Mouse (Mus musculus) neural tube, embryonic 11.5 days (tissue): ENCODE measurements around the gene Arhgef33. TPM values are rescaled to one million over a fixed set of nuclear protein-coding genes. Genes with fewer than 3 reads are reported as not detected.
"Not testable (repeated sequence)": the region's sequence is repeated elsewhere in the genome, so short reads cannot be mapped to it uniquely, and the experiment has no call there.

Experiments
- ATAC-seq: fragments of 200-750 bp; cut with Nextera tagmentation; 2 replicates; pipeline ENCODE4 v1.8.0; 2017; ENCODE audit warnings: moderate number of reproducible peaks, mild to moderate bottlenecking, moderate TSS enrichment, moderate library complexity; ENCODE audit not compliant: insufficient read depth, low FRiP score, low TSS enrichment
- DNase-seq: peaks from one replicate; pipeline ENCODE4 v3.0.0-alpha.2; 2015; ENCODE audit warnings: low spot score
- H3K27ac ChIP-seq: fragments of 300-500 bp; sonication (generic); 2 replicates; pipeline ENCODE4 v1.5.1; 2014; ENCODE audit warnings: low read depth, mild to moderate bottlenecking, low read length
- H3K27me3 ChIP-seq: fragments of 300-500 bp; sonication (generic); 2 replicates; pipeline ENCODE4 v1.6.1; 2014; ENCODE audit warnings: mild to moderate bottlenecking, low read length, mixed read lengths; ENCODE audit not compliant: control insufficient read depth, insufficient read depth
- H3K36me3 ChIP-seq: fragments of 300-500 bp; sonication (generic); 2 replicates; pipeline ENCODE4 v1.6.1; 2014; ENCODE audit warnings: mild to moderate bottlenecking, low read length, moderate library complexity, mixed read lengths; ENCODE audit not compliant: control insufficient read depth, insufficient read depth
- H3K4me1 ChIP-seq: fragments of 300-500 bp; sonication (generic); 2 replicates; pipeline ENCODE4 v1.6.1; 2014; ENCODE audit warnings: low read length, mixed read lengths; ENCODE audit not compliant: control insufficient read depth, insufficient read depth
- H3K4me2 ChIP-seq: fragments of 300-500 bp; sonication (generic); 2 replicates; pipeline ENCODE4 v1.6.1; 2014; ENCODE audit warnings: low read depth, mild to moderate bottlenecking, moderate library complexity
- H3K4me3 ChIP-seq: fragments of 300-500 bp; sonication (generic); 2 replicates; pipeline ENCODE4 v1.5.1; 2014; ENCODE audit warnings: low read depth, low read length
- H3K9ac ChIP-seq: fragments of 300-500 bp; sonication (generic); 2 replicates; pipeline ENCODE4 v1.6.1; 2014; ENCODE audit warnings: mild to moderate bottlenecking, low read length
- H3K9me3 ChIP-seq: fragments of 300-500 bp; sonication (generic); 2 replicates; pipeline ENCODE4 v1.6.1; 2016; ENCODE audit warnings: low read length; ENCODE audit not compliant: control insufficient read depth
- WGBS: fragments of 180-500 bp; shearing (Covaris S2); extraction: QIAGEN DNeasy Blood & Tissue Kit; methylation state at CpG from one replicate; pipeline ENCODE4 v1.1.7; 2014; 5-methylcytosine and 5-hydroxymethylcytosine counted together
- polyA plus RNA-seq: library from polyadenylated mRNA; unstranded; fragments of >200 nt; fragmentation: Nextera tagmentation; extraction: Ambion mirVana; gene quantifications from 2 replicates; pipeline ENCODE4 v1.2.1, GENCODE M21; 2014

Gene Arhgef33
- polyA plus RNA-seq, 1 experiment from 2014 or later, result 1.3 TPM

- Histone ChIP-seq H3K27me3 (no peaks in the 10 kb centered on the region), H3K9ac (no peak overlapping the region), H3K4me2 (no peak overlapping the region), H3K4me1 (no peaks in the 10 kb centered on the region), H3K27ac (no peak overlapping the region), H3K4me3 (no peak overlapping the region), H3K36me3 (no peaks in the 10 kb centered on the region), H3K9me3 (no peaks in the 10 kb centered on the region)
- ATAC-seq, result no peak
- 91% methylated on average over 8 of the region's 8 CpGs for WGBS
- no peak for DNase-seq
Measured at GRCm38 (mm10) chr17:80360245-80360644, 53.0 kb downstream of the Arhgef33 start.

DNA sequence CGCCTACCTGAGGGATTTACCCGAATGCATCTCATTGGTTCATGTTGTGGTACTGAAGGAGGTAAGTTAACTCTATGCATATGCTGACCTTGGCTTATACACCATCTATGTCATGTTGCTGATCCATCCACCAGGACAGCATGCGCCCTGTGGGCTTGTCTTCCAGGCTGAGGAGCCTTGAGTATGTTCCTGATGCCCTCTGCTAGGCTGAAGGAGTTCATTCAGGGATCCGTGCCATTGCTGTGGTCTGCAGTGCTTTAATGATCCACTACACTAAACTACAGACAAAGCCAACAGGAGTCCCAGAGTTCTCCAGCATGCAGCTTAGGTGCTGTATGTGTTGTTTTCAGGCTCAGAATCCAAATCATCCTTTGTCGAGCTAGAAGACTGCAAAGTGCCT, 60.1 kb downstream of the Arhgef33 start:
- Histone ChIP-seq H3K4me3 (no peak overlapping the region), H3K9me3 (no peaks in the 10 kb centered on the region), H3K36me3 (no peaks in the 10 kb centered on the region), H3K9ac (no peak overlapping the region), H3K4me2 (no peak overlapping the region), H3K27me3 (no peaks in the 10 kb centered on the region), H3K27ac (no peak overlapping the region), H3K4me1 (no peaks in the 10 kb centered on the region)
- ATAC-seq (no peak), DNase-seq (no peak)
- 88% methylated on average over 5 of the region's 5 CpGs for WGBS

- ATAC-seq (no peak), DNase-seq (no peak)
- Histone ChIP-seq H3K27me3 (no peaks in the 10 kb centered on the region), H3K9ac (no peak overlapping the region), H3K4me2 (no peak overlapping the region), H3K36me3 (no peaks in the 10 kb centered on the region), H3K27ac (no peak overlapping the region), H3K4me1 (no peaks in the 10 kb centered on the region; the same call in 1 of the 2 replicates), H3K4me3 (no peak overlapping the region), H3K9me3 (no peaks in the 10 kb centered on the region)
- WGBS, result 82% methylated on average over 9 of the region's 9 CpGs
Measured at GRCm38 (mm10) chr17:80368606-80369005, 61.4 kb downstream of the Arhgef33 start.

GRCm38 (mm10) chr17:80372989-80373725, 66.0 kb downstream of the Arhgef33 start, which contains the start of gene Gm10190:
Gm10190 (minus strand) TSS chr17:80373541.
- H3K4me3 ChIP-seq, result peak within 1 kb of the TSS; percentile 37
- 5% methylated on average over 95 of the region's 102 CpGs for WGBS
- DNase-seq (peak; percentile 94), ATAC-seq (peak; percentile 96)
- no peak within 1 kb of the TSS for H3K27ac ChIP-seq
- H3K27me3 ChIP-seq, result no peaks in the 10 kb centered on the region
- H3K4me1 ChIP-seq, result no peaks in the 10 kb centered on the region; the same call in 1 of the 2 replicates
- H3K9me3 ChIP-seq, result no peaks in the 10 kb centered on the region
- H3K4me2 ChIP-seq, result peak within 1 kb of the TSS; percentile 68
- H3K9ac ChIP-seq, result peak within 1 kb of the TSS; percentile 77
- no peaks in the 10 kb centered on the region for H3K36me3 ChIP-seq

DNA sequence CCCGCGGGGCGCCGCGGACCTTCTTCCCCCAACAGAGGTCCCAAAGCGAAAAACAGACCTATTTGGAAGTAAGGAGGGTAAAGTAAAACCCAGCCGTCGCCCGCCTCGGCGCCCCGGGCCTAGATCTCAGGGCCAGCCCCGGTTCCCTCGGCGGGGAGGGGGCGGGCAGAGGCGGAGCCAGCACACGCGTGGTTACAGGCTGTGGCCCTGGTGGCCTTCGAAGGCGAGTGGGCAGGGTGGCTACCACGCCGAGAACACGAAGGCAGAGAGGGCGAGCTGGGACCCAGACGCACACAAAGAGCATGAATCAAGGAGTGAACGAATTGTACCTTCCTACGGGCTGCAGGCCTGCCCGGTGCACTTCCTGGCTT, 66.5 kb downstream of the Arhgef33 start:
- Histone ChIP-seq H3K4me3 (peak overlapping the region; percentile 37), H3K36me3 (no peaks in the 10 kb centered on the region), H3K27me3 (no peaks in the 10 kb centered on the region), H3K4me2 (peak overlapping the region; percentile 68), H3K27ac (no peak overlapping the region), H3K9me3 (no peaks in the 10 kb centered on the region), H3K4me1 (no peaks in the 10 kb centered on the region; the same call in 1 of the 2 replicates), H3K9ac (peak overlapping the region; percentile 77)
- DNase-seq (peak; percentile 70), ATAC-seq (peak; percentile 84)
- 18% methylated on average over 29 of the region's 29 CpGs for WGBS

- H3K27ac ChIP-seq, H3K9ac ChIP-seq, DNase-seq, ATAC-seq, H3K27me3 ChIP-seq, H3K4me2 ChIP-seq, H3K4me3 ChIP-seq, H3K4me1 ChIP-seq, H3K9me3 ChIP-seq, H3K36me3 ChIP-seq: not testable (repeated sequence)
Measured at GRCm38 (mm10) chr17:80378386-80378785, 71.2 kb downstream of the Arhgef33 start.

DNA sequence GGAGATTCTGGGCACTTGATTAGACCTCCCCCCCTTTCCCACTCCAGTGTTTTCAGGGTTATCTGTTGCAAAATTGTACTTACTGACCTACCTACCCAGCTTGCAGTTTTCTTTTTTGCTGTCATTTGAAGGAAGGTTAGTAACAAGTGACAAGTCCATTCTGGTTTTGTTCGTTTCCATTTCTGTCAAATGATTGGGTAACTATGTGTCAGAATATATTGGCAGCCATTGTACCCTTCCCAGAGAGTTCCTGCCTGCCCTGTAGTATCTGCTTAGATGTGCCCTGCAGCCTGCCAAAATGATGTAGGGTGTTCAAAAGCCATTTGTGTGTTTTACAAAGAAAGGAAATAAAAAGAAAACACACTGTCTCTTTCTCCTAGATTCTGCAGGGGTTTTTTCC, 78.5 kb downstream of the Arhgef33 start:
- DNase-seq (no peak), ATAC-seq (no peak)
- Histone ChIP-seq H3K9ac (no peak overlapping the region), H3K4me3 (no peak overlapping the region), H3K27ac (no peak overlapping the region), H3K36me3 (no peaks in the 10 kb centered on the region), H3K4me2 (no peak overlapping the region), H3K4me1 (no peaks in the 10 kb centered on the region), H3K27me3 (no peaks in the 10 kb centered on the region), H3K9me3 (no peaks in the 10 kb centered on the region)
- 83% methylated on average over 1 of the region's 1 CpGs for WGBS

- Histone ChIP-seq H3K36me3 (no peaks in the 10 kb centered on the region), H3K27ac (no peak overlapping the region), H3K9ac (no peak overlapping the region), H3K4me3 (no peak overlapping the region), H3K4me2 (no peak overlapping the region), H3K9me3 (no peaks in the 10 kb centered on the region), H3K27me3 (no peaks in the 10 kb centered on the region), H3K4me1 (no peaks in the 10 kb centered on the region)
- DNase-seq (no peak), ATAC-seq (no peak)
- WGBS, result 68% methylated on average over 10 of the region's 10 CpGs
Measured at GRCm38 (mm10) chr17:80390024-80390423, 82.8 kb downstream of the Arhgef33 start.
